Mouse (Mus musculus): ENCODE measurements around the gene Zfp697.

DNA sequence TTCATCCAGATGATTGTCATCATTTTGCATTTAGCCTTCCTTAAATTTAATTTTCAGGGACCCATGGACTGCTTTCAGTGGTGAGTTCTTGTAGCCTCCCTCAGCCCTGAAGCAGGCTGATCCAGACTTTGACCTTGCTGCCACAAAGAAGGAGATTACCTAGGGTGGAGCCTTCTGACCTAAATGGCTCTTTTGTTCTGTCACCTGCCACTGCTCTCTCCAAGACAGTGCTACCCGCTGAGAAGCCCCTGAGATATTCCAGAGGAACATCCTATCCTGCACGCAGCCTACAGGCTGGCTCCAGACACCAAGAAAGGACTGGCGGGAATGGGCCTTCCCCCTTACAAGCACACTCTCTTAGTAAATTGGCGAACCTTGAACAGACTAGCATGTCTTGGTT, 352.1 kb downstream of the Zfp697 start:
- TF ChIP-seq FLI1 (IDR thresholded peaks at IDR 0.05; ENCODE audit: low read length) = no peak
- TF ChIP-seq GATA1 (IDR thresholded peaks at IDR 0.05; ENCODE audit: borderline replicate concordance, low read length) = no peak

Data from megakaryocyte, embryonic 14.5 days (primary cell).